Mouse (Mus musculus) limb, embryonic 13.5 days (tissue): Measurements from ENCODE around the gene E2f3. TPM values are rescaled to one million over a fixed set of nuclear protein-coding genes. Genes with fewer than 3 reads are reported as not detected.

ENCODE experiments used
- ATAC-seq: fragments of 200-750 bp; cut with Nextera tagmentation; 2 replicates; pipeline ENCODE4 v1.8.0; 2017; ENCODE audit warnings: low read depth, moderate number of reproducible peaks, moderate TSS enrichment; ENCODE audit not compliant: low FRiP score
- H3K27ac ChIP-seq: fragments of 300-500 bp; sonication (generic); 2 replicates; pipeline ENCODE4 v1.5.1; 2015; ENCODE audit warnings: inconsistent platforms, mild to moderate bottlenecking, moderate library complexity
- H3K27me3 ChIP-seq: fragments of 300-500 bp; sonication (generic); 2 replicates; pipeline ENCODE4 v1.6.1; 2015; ENCODE audit warnings: mild to moderate bottlenecking, inconsistent platforms
- H3K36me3 ChIP-seq: fragments of 300-500 bp; sonication (generic); 2 replicates; pipeline ENCODE4 v1.6.1; 2015; ENCODE audit warnings: inconsistent platforms, mild to moderate bottlenecking, moderate library complexity
- H3K4me1 ChIP-seq: fragments of 300-500 bp; sonication (generic); 2 replicates; pipeline ENCODE4 v1.6.1; 2015; ENCODE audit warnings: inconsistent platforms
- H3K4me2 ChIP-seq: fragments of 300-500 bp; sonication (generic); replicated peaks from 2 replicates; pipeline ENCODE4 v1.6.1; 2015; ENCODE audit warnings: inconsistent platforms, mild to moderate bottlenecking, moderate library complexity
- H3K4me3 ChIP-seq: fragments of 300-500 bp; sonication (generic); 2 replicates; pipeline ENCODE4 v1.5.1; 2015; ENCODE audit warnings: moderate library complexity, mild to moderate bottlenecking, inconsistent platforms
- H3K9ac ChIP-seq: fragments of 300-500 bp; sonication (generic); 2 replicates; pipeline ENCODE4 v1.6.1; 2015; ENCODE audit warnings: mild to moderate bottlenecking, inconsistent platforms
- H3K9me3 ChIP-seq: fragments of 300-500 bp; sonication (generic); 2 replicates; pipeline ENCODE4 v1.6.1; 2016; ENCODE audit warnings: inconsistent platforms
- WGBS: fragments of 180-500 bp; shearing (Covaris S2); methylation state at CpG from one replicate; pipeline ENCODE4 v1.1.7; 2015; 5-methylcytosine and 5-hydroxymethylcytosine counted together
- polyA plus RNA-seq: library from polyadenylated mRNA; unstranded; fragments of >200 nt; fragmentation: Nextera tagmentation; extraction: Ambion mirVana; gene quantifications from 2 replicates; pipeline ENCODE4 v1.2.1, GENCODE M21; 2015

Gene E2f3
- polyA plus RNA-seq, 1 experiment from 2014 or later = 13.6 TPM

- Histone ChIP-seq H3K4me1 (peaks cover 11% of the 10 kb centered on the region), H3K9me3 (no peaks in the 10 kb centered on the region), H3K9ac (no peak overlapping the region), H3K27ac (no peak overlapping the region), H3K4me2 (no peak overlapping the region), H3K36me3 (peaks cover 34% of the 10 kb centered on the region), H3K27me3 (no peaks in the 10 kb centered on the region), H3K4me3 (no peak overlapping the region)
- no peak for ATAC-seq
- 72% methylated on average over 8 of the region's 8 CpGs for WGBS
These were observed 39.8 kb downstream of the E2f3 start for GRCm38 (mm10) chr13:29946045-29946444.

- no peak for ATAC-seq
- Histone ChIP-seq H3K4me3 (no peak overlapping the region), H3K4me2 (no peak overlapping the region), H3K9me3 (no peaks in the 10 kb centered on the region), H3K27ac (no peak overlapping the region), H3K4me1 (peaks cover 12% of the 10 kb centered on the region), H3K9ac (no peak overlapping the region), H3K27me3 (no peaks in the 10 kb centered on the region), H3K36me3 (peaks cover 31% of the 10 kb centered on the region)
- WGBS = 63% methylated on average over 9 of the region's 9 CpGs
These were observed 40.8 kb downstream of the E2f3 start for GRCm38 (mm10) chr13:29944915-29945570.

- H3K27ac ChIP-seq = no peak overlapping the region
- no peaks in the 10 kb centered on the region for H3K27me3 ChIP-seq
- peaks cover 17% of the 10 kb centered on the region for H3K4me1 ChIP-seq
- no peak overlapping the region for H3K4me2 ChIP-seq
- H3K9me3 ChIP-seq = no peaks in the 10 kb centered on the region
- H3K4me3 ChIP-seq = no peak overlapping the region
- no peak overlapping the region for H3K9ac ChIP-seq
- WGBS = 75% methylated on average over 8 of the region's 8 CpGs
- ATAC-seq = peak; percentile 27; the same call in 1 of the 2 replicates
- H3K36me3 ChIP-seq = peaks cover 28% of the 10 kb centered on the region
These were observed 41.4 kb downstream of the E2f3 start for GRCm38 (mm10) chr13:29944493-29944892.

GRCm38 (mm10) chr13:29943541-29944039 is 42.3 kb downstream of the E2f3 start:
- peak overlapping the region; percentile 22; the same call in 1 of the 2 replicates for H3K27ac ChIP-seq
- H3K9me3 ChIP-seq = no peaks in the 10 kb centered on the region
- peak; percentile 33; the same call in 1 of the 2 replicates for ATAC-seq
- H3K4me3 ChIP-seq = no peak overlapping the region
- no peak overlapping the region for H3K4me2 ChIP-seq
- H3K9ac ChIP-seq = no peak overlapping the region
- no peaks in the 10 kb centered on the region for H3K27me3 ChIP-seq
- peaks cover 25% of the 10 kb centered on the region for H3K4me1 ChIP-seq
- peaks cover 28% of the 10 kb centered on the region for H3K36me3 ChIP-seq
- WGBS = 64% methylated on average over 3 of the region's 3 CpGs

DNA sequence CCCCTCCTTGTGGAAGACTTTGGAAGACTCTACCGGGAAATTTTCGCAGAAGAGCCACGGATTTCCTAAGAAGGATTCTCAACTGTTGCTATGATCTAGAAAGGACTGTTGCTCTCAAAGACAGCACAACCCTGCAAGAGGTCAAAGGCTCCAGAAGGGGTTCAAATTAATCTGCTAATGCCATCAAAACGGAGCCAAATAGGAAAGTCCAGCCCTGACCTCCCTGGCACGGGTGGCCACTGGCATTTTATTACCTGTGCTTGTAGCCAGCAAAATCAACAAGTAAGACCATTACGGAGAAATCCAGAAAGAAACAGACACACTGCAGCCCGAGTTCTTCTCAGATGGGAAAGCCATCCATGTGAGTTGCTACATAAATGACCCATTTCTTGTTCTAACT is 45.8 kb downstream of the E2f3 start:
- H3K27ac ChIP-seq = peak overlapping the region; percentile 44; the same call in 1 of the 2 replicates
- 83% methylated on average over 7 of the region's 7 CpGs for WGBS
- no peak for ATAC-seq
- H3K4me1 ChIP-seq = peaks cover 18% of the 10 kb centered on the region
- H3K27me3 ChIP-seq = no peaks in the 10 kb centered on the region
- peaks cover 4% of the 10 kb centered on the region for H3K9me3 ChIP-seq
- no peak overlapping the region for H3K4me2 ChIP-seq
- H3K4me3 ChIP-seq = no peak overlapping the region
- H3K36me3 ChIP-seq = peaks cover 43% of the 10 kb centered on the region
- no peak overlapping the region for H3K9ac ChIP-seq

DNA sequence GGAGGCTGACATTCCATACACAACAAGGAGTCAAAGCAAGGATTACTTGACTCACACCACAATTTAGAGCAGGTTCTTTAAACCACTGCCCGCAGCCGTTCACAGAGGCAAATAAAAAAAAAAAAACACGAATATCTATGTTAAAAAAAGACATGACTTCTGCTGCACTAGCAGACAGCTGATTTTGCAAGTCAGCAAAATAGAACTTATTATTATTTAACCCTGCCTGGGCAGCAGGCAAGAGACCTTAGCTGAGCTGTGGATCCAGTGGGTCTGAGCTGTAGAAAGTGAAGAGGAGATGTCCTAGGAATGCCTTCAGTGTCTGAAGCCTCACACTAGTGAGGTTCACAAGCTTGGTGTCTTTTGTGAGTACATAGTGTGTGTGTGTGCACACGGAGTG is 46.5 kb downstream of the E2f3 start:
- Histone ChIP-seq H3K9me3 (peaks cover 4% of the 10 kb centered on the region), H3K9ac (no peak overlapping the region), H3K27me3 (no peaks in the 10 kb centered on the region), H3K4me1 (peaks cover 18% of the 10 kb centered on the region), H3K4me3 (no peak overlapping the region), H3K36me3 (peaks cover 43% of the 10 kb centered on the region), H3K27ac (no peak overlapping the region), H3K4me2 (no peak overlapping the region)
- no peak for ATAC-seq
- WGBS = 65% methylated on average over 4 of the region's 4 CpGs

- Histone ChIP-seq H3K27me3 (no peaks in the 10 kb centered on the region), H3K9me3 (peaks cover 4% of the 10 kb centered on the region), H3K4me3 (no peak overlapping the region), H3K27ac (no peak overlapping the region), H3K4me2 (no peak overlapping the region), H3K36me3 (peaks cover 42% of the 10 kb centered on the region), H3K9ac (no peak overlapping the region), H3K4me1 (peaks cover 16% of the 10 kb centered on the region)
- 70% methylated on average over 6 of the region's 6 CpGs for WGBS
- no peak for ATAC-seq
These were observed 47.1 kb downstream of the E2f3 start for GRCm38 (mm10) chr13:29938776-29939175.

DNA sequence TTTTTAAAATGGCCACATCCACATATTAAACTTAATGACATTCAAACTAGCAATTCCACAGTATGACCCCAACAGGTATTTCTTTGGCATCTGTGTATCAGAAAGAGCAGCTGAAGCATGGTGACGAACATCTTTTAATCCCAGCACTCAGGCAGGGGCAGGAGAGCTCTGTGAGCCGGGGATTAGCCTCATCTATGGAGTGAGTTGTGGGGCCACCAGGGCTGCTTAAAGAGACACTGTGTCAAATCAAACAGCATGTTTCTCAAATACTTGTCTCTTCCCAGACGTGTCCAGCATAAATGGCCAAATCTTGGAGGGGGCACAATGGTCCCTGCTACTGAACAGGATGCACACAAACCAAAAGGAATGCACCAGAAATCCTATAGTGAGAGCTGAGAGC is 59.7 kb downstream of the E2f3 start:
- H3K9ac ChIP-seq = no peak overlapping the region
- H3K4me2 ChIP-seq = no peak overlapping the region
- H3K4me1 ChIP-seq = no peaks in the 10 kb centered on the region
- H3K4me3 ChIP-seq = no peak overlapping the region
- H3K9me3 ChIP-seq = no peaks in the 10 kb centered on the region; the same call in 1 of the 2 replicates
- H3K27ac ChIP-seq = no peak overlapping the region
- WGBS = 76% methylated on average over 3 of the region's 3 CpGs
- H3K36me3 ChIP-seq = no peaks in the 10 kb centered on the region
- H3K27me3 ChIP-seq = no peaks in the 10 kb centered on the region
- no peak for ATAC-seq

DNA sequence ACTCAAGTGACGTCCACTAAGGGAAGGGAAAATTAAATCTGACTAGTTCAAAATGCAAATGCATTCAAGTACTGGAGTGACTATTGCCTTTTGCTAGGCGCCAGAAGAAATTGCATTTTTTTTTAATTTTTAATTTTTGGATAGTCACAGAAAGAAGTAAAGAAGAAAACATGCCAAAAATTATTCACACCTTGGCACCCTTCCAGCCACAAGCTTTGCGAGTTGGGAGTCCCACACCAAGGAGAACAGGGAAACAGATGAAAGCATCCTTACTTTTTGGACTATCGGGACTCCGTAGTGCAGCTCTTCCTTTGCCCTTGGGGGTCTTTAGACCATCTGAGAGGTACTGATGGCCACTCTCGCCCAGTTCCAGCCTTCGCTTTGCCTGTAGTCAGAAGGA is 66.0 kb downstream of the E2f3 start:
- Histone ChIP-seq H3K4me1 (0 out of 2 replicates have a peak, but pooled peaks cover under 1% of the 10 kb centered on the region), H3K9me3 (no peaks in the 10 kb centered on the region), H3K36me3 (peaks cover 42% of the 10 kb centered on the region), H3K27ac (no peak overlapping the region), H3K27me3 (no peaks in the 10 kb centered on the region), H3K4me2 (no peak overlapping the region), H3K4me3 (no peak overlapping the region), H3K9ac (no peak overlapping the region)
- 86% methylated on average over 7 of the region's 7 CpGs for WGBS
- no peak for ATAC-seq

- H3K9ac ChIP-seq = no peak overlapping the region
- peaks cover 54% of the 10 kb centered on the region for H3K36me3 ChIP-seq
- no peak for ATAC-seq
- no peak overlapping the region for H3K4me2 ChIP-seq
- WGBS = 78% methylated on average over 1 of the region's 1 CpGs
- H3K4me3 ChIP-seq = no peak overlapping the region
- H3K27me3 ChIP-seq = no peaks in the 10 kb centered on the region
- H3K9me3 ChIP-seq = no peaks in the 10 kb centered on the region
- H3K27ac ChIP-seq = no peak overlapping the region
- peaks cover 19% of the 10 kb centered on the region; the same call in 1 of the 2 replicates for H3K4me1 ChIP-seq
These were observed 69.3 kb downstream of the E2f3 start for GRCm38 (mm10) chr13:29916561-29916960.

- peaks cover 19% of the 10 kb centered on the region; the same call in 1 of the 2 replicates for H3K4me1 ChIP-seq
- H3K36me3 ChIP-seq = peaks cover 67% of the 10 kb centered on the region
- no peaks in the 10 kb centered on the region for H3K9me3 ChIP-seq
- no peak overlapping the region for H3K4me3 ChIP-seq
- no peak for ATAC-seq
- H3K27ac ChIP-seq = no peak overlapping the region
- H3K9ac ChIP-seq = no peak overlapping the region
- WGBS = 46% methylated on average over 10 of the region's 10 CpGs
- H3K27me3 ChIP-seq = no peaks in the 10 kb centered on the region
- H3K4me2 ChIP-seq = no peak overlapping the region
These were observed 72.3 kb downstream of the E2f3 start for GRCm38 (mm10) chr13:29913606-29914005.

DNA sequence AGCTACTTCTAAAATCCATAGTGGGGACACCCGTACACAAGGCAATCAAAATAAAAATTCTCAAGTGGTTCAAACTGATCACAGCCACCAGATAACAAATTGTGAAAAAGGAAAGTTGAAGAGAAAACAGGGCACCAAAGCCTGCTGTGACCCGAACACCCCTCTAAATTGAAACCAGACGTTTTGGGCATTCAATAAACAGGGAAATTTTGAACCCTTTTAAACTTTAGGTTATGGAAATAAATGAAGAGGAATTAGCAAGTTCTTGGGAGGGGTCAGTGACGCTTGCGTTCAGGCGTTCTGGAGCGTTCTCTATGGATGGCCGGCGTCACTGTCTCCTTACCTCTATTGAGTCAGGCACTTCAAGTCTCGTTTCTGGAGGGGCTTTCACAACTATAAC is 72.8 kb downstream of the E2f3 start:
- H3K4me1 ChIP-seq = peaks cover 19% of the 10 kb centered on the region; the same call in 1 of the 2 replicates
- H3K27me3 ChIP-seq = no peaks in the 10 kb centered on the region
- H3K4me3 ChIP-seq = no peak overlapping the region
- H3K27ac ChIP-seq = no peak overlapping the region; the same call in 1 of the 2 replicates
- no peaks in the 10 kb centered on the region for H3K9me3 ChIP-seq
- no peak for ATAC-seq
- no peak overlapping the region for H3K9ac ChIP-seq
- no peak overlapping the region for H3K4me2 ChIP-seq
- H3K36me3 ChIP-seq = peaks cover 67% of the 10 kb centered on the region
- WGBS = 40% methylated on average over 10 of the region's 10 CpGs

DNA sequence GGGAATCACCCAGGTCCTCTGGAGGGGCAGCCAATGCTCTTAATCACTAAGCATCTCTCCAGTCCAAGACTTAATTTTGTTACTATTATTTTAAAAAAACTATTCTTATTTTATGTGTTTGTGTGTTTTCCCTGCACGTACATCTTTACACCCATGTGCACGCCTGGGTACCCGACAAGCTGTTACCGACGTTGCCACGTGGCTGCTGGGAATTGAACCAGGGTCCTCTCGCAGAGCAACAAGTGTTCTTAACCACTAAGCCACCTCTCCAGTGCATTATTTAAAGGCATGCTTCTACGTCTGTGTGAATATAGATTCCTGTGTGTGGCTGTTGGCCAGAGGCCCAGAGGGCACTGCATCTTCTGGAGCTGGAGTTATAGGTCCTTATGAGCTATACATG is 73.6 kb downstream of the E2f3 start:
- Histone ChIP-seq H3K36me3 (peaks cover 68% of the 10 kb centered on the region), H3K9me3 (no peaks in the 10 kb centered on the region), H3K4me2 (no peak overlapping the region), H3K27me3 (no peaks in the 10 kb centered on the region), H3K4me1 (peaks cover 19% of the 10 kb centered on the region; the same call in 1 of the 2 replicates), H3K9ac (no peak overlapping the region), H3K4me3 (no peak overlapping the region), H3K27ac (no peak overlapping the region)
- 89% methylated on average over 8 of the region's 8 CpGs for WGBS
- ATAC-seq = no peak
